Mouse (Mus musculus): Measurements from ENCODE around the gene Brat1.

DNA sequence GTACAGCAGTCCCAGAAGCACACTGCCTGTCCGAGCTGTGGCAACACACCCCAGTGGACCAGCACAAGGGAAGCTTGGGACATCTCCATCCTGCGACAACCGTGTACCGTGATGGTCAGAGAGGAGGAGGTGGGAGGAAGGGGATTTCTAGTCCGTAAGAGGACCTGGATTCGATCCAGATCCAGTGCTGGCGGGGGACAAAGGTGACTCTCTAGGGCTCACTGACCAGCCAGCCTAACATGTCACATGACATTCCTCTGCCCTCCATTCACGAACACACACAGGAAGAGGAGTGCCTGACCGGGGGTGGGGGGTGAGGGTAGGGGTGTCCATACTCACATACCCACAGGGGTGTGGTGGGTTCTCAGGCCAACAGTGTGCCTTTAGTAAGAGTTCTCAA, 5.0 kb upstream of the Brat1 start:
- TF ChIP-seq CTCF (IDR thresholded peaks at IDR 0.05; ENCODE audit: control insufficient read depth, insufficient read depth, insufficient replicate concordance, low read depth, low read length) (no peak), POLR2A (IDR thresholded peaks at IDR 0.05; ENCODE audit: control insufficient read depth, low read depth, low read length) (no peak)
